Mouse (Mus musculus): ENCODE measurements around the gene Tmem79. TPM values are rescaled to one million over a fixed set of nuclear protein-coding genes. Genes with fewer than 3 reads are reported as not detected.

The Tmem79 gene
- polyA plus RNA-seq, 1 experiment from 2014 or later: 1.7 TPM

DNA sequence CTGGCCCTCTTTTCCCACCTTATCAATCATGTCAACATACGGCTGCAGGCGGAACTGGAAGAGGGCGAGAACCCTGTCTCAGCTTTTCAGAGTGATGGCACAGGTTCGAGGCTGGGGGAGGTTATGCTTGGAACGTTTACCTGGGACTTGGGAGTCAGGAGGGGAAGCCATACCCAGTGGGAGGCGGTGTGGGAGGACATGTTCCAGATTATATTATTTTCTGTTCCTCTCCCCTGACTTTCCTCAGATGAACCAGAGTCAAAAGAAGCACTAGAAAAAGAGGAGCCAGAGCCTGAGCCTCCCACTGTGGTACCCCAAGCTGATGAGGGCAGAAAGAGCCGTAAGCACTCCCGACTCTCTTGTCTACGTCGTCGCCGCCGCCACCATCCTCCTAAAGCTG lies 14.8 kb upstream of the Tmem79 start:
- ATAC-seq (replicated peaks; ENCODE audit: insufficient number of reproducible peaks, insufficient read depth, low FRiP score, low read depth): no peak
- WGBS: 71% methylated on average over 13 of the region's 13 CpGs
- no peak overlapping the region for H3K27ac ChIP-seq
- H3K27me3 ChIP-seq: no peaks in the 10 kb centered on the region
- H3K9ac ChIP-seq: no peak overlapping the region
- no peak overlapping the region for H3K4me2 ChIP-seq
- peaks cover 99% of the 10 kb centered on the region for H3K36me3 ChIP-seq
- H3K4me3 ChIP-seq: no peak overlapping the region
- H3K9me3 ChIP-seq (replicated peaks): no peaks in the 10 kb centered on the region
- no peaks in the 10 kb centered on the region for H3K4me1 ChIP-seq (replicated peaks)

DNA sequence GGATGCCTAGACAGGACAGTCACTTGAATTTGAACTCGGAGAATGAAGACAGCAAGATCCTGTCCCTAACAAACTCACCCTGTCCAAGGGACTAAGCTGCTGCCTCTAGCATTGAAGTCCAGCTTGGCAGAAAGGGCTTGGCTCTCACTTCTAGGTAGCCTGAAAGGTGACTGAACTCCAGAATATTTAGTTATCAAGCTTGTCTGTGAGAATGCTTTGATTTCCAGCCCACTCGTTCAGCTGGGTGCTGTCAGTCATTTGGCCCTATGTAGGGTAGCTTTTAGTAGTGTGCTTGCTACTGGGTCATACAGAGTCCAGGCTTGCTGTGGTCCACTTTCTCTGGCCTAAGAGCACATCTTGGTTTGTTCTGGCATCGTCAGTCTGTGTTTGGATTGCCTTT lies 3.1 kb upstream of the Tmem79 start:
- no peak for ATAC-seq (replicated peaks; ENCODE audit: insufficient number of reproducible peaks, insufficient read depth, low FRiP score, low read depth)
- Histone ChIP-seq H3K4me3 (no peak overlapping the region), H3K4me2 (no peak overlapping the region), H3K9ac (no peak overlapping the region), H3K36me3 (peaks cover 27% of the 10 kb centered on the region), H3K9me3 (replicated peaks) (no peaks in the 10 kb centered on the region), H3K27me3 (no peaks in the 10 kb centered on the region), H3K4me1 (replicated peaks) (peaks cover 35% of the 10 kb centered on the region), H3K27ac (no peak overlapping the region)
- WGBS: 60% methylated on average over 3 of the region's 3 CpGs

GRCm38 (mm10) chr3:88338316-88338715 lies 2.4 kb upstream of the Tmem79 start:
- Histone ChIP-seq H3K27ac (no peak overlapping the region), H3K36me3 (peaks cover 20% of the 10 kb centered on the region), H3K27me3 (no peaks in the 10 kb centered on the region), H3K4me1 (replicated peaks) (peaks cover 35% of the 10 kb centered on the region), H3K9ac (no peak overlapping the region), H3K4me2 (no peak overlapping the region), H3K9me3 (replicated peaks) (no peaks in the 10 kb centered on the region), H3K4me3 (no peak overlapping the region)
- no peak for ATAC-seq (replicated peaks; ENCODE audit: insufficient number of reproducible peaks, insufficient read depth, low FRiP score, low read depth)
- WGBS: 76% methylated on average over 7 of the region's 7 CpGs

- ATAC-seq (replicated peaks; ENCODE audit: insufficient number of reproducible peaks, insufficient read depth, low FRiP score, low read depth): no peak
- Histone ChIP-seq H3K27me3 (no peaks in the 10 kb centered on the region), H3K4me3 (peak overlapping the region; percentile 96), H3K4me1 (replicated peaks) (peaks cover 35% of the 10 kb centered on the region), H3K4me2 (peak overlapping the region; percentile 74), H3K36me3 (peaks cover 12% of the 10 kb centered on the region), H3K27ac (peak overlapping the region; percentile 99), H3K9ac (peak overlapping the region; percentile 12; the same call in 1 of the 2 replicates), H3K9me3 (replicated peaks) (no peaks in the 10 kb centered on the region)
- WGBS: 47% methylated on average over 11 of the region's 11 CpGs
Measured at GRCm38 (mm10) chr3:88337367-88338020, 1.5 kb upstream of the Tmem79 start.

GRCm38 (mm10) chr3:88335436-88336053 lies 403 bp downstream of the Tmem79 start:
- Histone ChIP-seq H3K27me3 (no peaks in the 10 kb centered on the region), H3K4me3 (peak overlapping the region; percentile 96), H3K36me3 (no peaks in the 10 kb centered on the region), H3K9me3 (replicated peaks) (no peaks in the 10 kb centered on the region), H3K4me2 (peak overlapping the region; percentile 74), H3K9ac (peak overlapping the region; percentile 73), H3K27ac (peak overlapping the region; percentile 99), H3K4me1 (replicated peaks) (peaks cover 35% of the 10 kb centered on the region)
- under 1% methylated on average over 27 of the region's 27 CpGs for WGBS
- ATAC-seq (replicated peaks; ENCODE audit: insufficient number of reproducible peaks, insufficient read depth, low FRiP score, low read depth): peak; percentile 28

DNA sequence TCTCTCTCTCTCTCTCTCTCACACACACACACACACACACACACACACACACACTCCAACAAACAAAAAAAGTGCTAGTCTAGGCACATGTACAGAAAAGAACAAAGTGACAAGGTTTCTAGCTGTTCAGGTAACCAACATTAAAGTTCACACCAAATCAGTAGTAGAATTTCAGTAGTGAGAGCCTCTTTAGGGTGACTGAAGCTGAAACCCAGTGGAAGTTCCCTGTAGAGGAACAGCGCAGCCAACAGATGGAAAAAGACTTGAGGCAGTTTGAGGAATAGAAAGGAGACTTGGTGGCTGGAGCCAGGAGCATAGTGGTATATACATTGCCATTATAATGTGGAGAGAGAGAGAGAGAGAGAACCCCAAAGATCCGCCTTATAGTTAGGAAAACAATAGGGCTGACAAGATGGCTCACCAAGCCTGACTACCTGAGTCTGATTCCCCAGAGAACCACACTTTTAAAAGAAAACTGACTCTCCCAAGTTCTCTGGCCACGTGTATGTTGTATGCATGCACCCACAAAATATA lies 979 bp downstream of the Tmem79 start:
- Histone ChIP-seq H3K4me1 (replicated peaks) (peaks cover 35% of the 10 kb centered on the region), H3K4me2 (peak overlapping the region; percentile 74), H3K27ac (peak overlapping the region; percentile 99), H3K9ac (peak overlapping the region; percentile 73), H3K27me3 (no peaks in the 10 kb centered on the region), H3K4me3 (peak overlapping the region; percentile 96), H3K36me3 (no peaks in the 10 kb centered on the region), H3K9me3 (replicated peaks) (no peaks in the 10 kb centered on the region)
- 30% methylated on average over 3 of the region's 3 CpGs for WGBS
- no peak for ATAC-seq (replicated peaks; ENCODE audit: insufficient number of reproducible peaks, insufficient read depth, low FRiP score, low read depth)

DNA sequence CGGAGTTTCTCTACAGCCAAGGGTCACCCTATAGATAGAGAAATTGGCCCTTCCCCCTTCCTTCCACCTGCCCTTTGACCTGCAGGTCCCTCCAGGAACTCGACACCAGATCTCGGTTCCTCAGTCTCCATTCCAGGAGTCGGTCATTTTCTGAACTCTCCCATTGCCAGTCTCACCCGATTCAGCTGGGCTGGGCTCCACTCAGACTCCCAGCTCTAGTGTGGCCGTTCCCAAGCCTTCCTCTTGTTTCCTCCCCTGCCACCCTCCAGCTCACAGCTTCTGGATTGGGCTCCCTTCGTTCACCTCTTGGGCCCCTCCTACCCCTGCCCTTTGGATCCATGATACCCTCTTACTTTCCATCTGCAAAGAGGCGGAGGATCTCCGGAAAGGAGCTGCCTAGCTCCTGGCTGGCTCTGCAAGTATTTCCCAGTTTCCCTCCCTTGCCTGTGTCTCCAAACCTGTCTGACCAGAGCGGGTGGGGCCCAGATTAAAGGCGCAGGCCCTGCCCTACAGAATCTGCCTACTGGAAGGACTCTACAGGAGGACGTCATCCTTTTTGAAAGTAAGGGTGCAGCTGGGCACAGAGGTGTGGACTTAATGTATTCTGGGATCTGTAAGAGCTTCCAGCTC lies 1.8 kb downstream of the Tmem79 start:
- H3K4me1 ChIP-seq (replicated peaks): peaks cover 33% of the 10 kb centered on the region
- H3K27me3 ChIP-seq: no peaks in the 10 kb centered on the region
- H3K27ac ChIP-seq: 0 out of 2 replicates have a peak overlapping the region, but pooled peaks have one; percentile 9
- no peak overlapping the region for H3K9ac ChIP-seq
- no peaks in the 10 kb centered on the region for H3K9me3 ChIP-seq (replicated peaks)
- peak overlapping the region; percentile 96; the same call in 1 of the 2 replicates for H3K4me3 ChIP-seq
- WGBS: 43% methylated on average over 12 of the region's 12 CpGs
- H3K36me3 ChIP-seq: peaks cover 5% of the 10 kb centered on the region; the same call in 1 of the 2 replicates
- peak overlapping the region; percentile 74; the same call in 1 of the 2 replicates for H3K4me2 ChIP-seq
- no peak for ATAC-seq (replicated peaks; ENCODE audit: insufficient number of reproducible peaks, insufficient read depth, low FRiP score, low read depth)

GRCm38 (mm10) chr3:88331282-88331681 lies 4.7 kb downstream of the Tmem79 start:
- 27% methylated on average over 2 of the region's 2 CpGs for WGBS
- peaks cover 12% of the 10 kb centered on the region for H3K4me1 ChIP-seq (replicated peaks)

GRCm38 (mm10) chr3:88328956-88329355 lies 7.0 kb downstream of the Tmem79 start:
- 81% methylated on average over 5 of the region's 5 CpGs for WGBS
- no peak overlapping the region for H3K27ac ChIP-seq
- no peaks in the 10 kb centered on the region for H3K9me3 ChIP-seq (replicated peaks)
- no peak overlapping the region for H3K9ac ChIP-seq
- ATAC-seq (replicated peaks; ENCODE audit: insufficient number of reproducible peaks, insufficient read depth, low FRiP score, low read depth): no peak
- peaks cover 12% of the 10 kb centered on the region for H3K4me1 ChIP-seq (replicated peaks)
- H3K4me2 ChIP-seq: no peak overlapping the region
- H3K27me3 ChIP-seq: no peaks in the 10 kb centered on the region
- H3K4me3 ChIP-seq: no peak overlapping the region
- peaks cover 19% of the 10 kb centered on the region for H3K36me3 ChIP-seq

More at GRCm38 (mm10) chr3:88331282-88331681, 4.7 kb downstream of the Tmem79 start:
- Histone ChIP-seq H3K27ac (no peak overlapping the region), H3K27me3 (no peaks in the 10 kb centered on the region), H3K4me3 (no peak overlapping the region), H3K36me3 (peaks cover 19% of the 10 kb centered on the region), H3K4me2 (no peak overlapping the region), H3K9me3 (replicated peaks) (no peaks in the 10 kb centered on the region), H3K9ac (no peak overlapping the region)
- no peak for ATAC-seq (replicated peaks; ENCODE audit: insufficient number of reproducible peaks, insufficient read depth, low FRiP score, low read depth)

GRCm38 (mm10) chr3:88324951-88325405 lies 11.0 kb downstream of the Tmem79 start, which contains the start of gene Glmp:
Glmp (plus strand) TSS chr3:88325023.
- no peaks in the 10 kb centered on the region for H3K9me3 ChIP-seq (replicated peaks)
- H3K4me1 ChIP-seq (replicated peaks): peaks cover 12% of the 10 kb centered on the region
- peak; percentile 82 for ATAC-seq (replicated peaks; ENCODE audit: insufficient number of reproducible peaks, insufficient read depth, low FRiP score, low read depth)
- peak within 1 kb of the TSS; percentile 73 for H3K9ac ChIP-seq
- peaks cover 51% of the 10 kb centered on the region for H3K36me3 ChIP-seq
- H3K4me2 ChIP-seq: peak within 1 kb of the TSS; percentile 90
- H3K27me3 ChIP-seq: no peaks in the 10 kb centered on the region
- whole genome bisulfite sequencing: under 1% methylated on average over 10 of the region's 10 CpGs
- peak within 1 kb of the TSS; percentile 75 for H3K4me3 ChIP-seq
- 0 out of 2 replicates have a peak within 1 kb of the TSS, but pooled peaks have one; percentile 29 for H3K27ac ChIP-seq

- H3K4me3 ChIP-seq: no peak overlapping the region
- H3K4me1 ChIP-seq (replicated peaks): peaks cover 19% of the 10 kb centered on the region
- H3K9me3 ChIP-seq (replicated peaks): no peaks in the 10 kb centered on the region
- no peak overlapping the region for H3K4me2 ChIP-seq
- 69% methylated on average over 1 of the region's 1 CpGs for WGBS
- H3K9ac ChIP-seq: no peak overlapping the region
- ATAC-seq (replicated peaks; ENCODE audit: insufficient number of reproducible peaks, insufficient read depth, low FRiP score, low read depth): no peak
- H3K27ac ChIP-seq: no peak overlapping the region
- no peaks in the 10 kb centered on the region for H3K27me3 ChIP-seq
- peaks cover 48% of the 10 kb centered on the region for H3K36me3 ChIP-seq
Measured at GRCm38 (mm10) chr3:88299172-88299571, 36.8 kb downstream of the Tmem79 start.
